Mouse (Mus musculus) stomach, postnatal 0 days (tissue): ENCODE measurements around the gene Tepp.

ENCODE experiments used
- CTCF ChIP-seq: IDR thresholded peaks from 2 replicates; pipeline ENCODE4 v1.5.1; 2016; ENCODE audit warnings: antibody characterized with exemption, low read depth, mild to moderate bottlenecking, moderate library complexity
- EP300 ChIP-seq: optimal IDR thresholded peaks from 2 replicates; pipeline ENCODE3; 2016; ENCODE audit warnings: antibody characterized with exemption

- TF ChIP-seq EP300 (no peak), CTCF (peak; percentile 46; the same call in 1 of the 2 replicates)
These were observed 34.3 kb downstream of the Tepp start for GRCm38 (mm10) chr8:95344668-95345067.
